Mouse (Mus musculus): Measurements from ENCODE around the gene Trmt2b.

DNA sequence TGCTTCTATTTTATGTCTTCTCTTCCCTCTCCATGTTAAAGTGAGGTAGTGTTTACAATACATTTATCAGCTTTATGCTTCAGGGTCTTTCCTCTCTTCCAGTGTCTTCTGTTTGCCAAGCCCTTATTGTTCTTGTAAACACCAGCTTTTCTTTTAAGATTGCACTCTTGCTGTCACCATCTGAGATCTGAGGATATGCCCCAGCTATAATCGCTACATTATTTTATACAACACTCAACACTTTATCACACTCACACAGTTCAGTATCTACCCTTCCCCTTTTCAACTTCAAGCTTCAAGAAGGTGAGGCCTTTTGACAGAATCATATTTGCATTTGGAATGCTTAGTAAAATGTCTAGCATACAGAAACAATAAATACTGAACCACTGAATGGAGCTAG, 26.5 kb upstream of the Trmt2b start:
- no peak for TF ChIP-seq CTCF (conservative IDR thresholded peaks at IDR 0.05; ENCODE audit: insufficient read depth, insufficient read length, low read depth, low read length)
- no peak for TF ChIP-seq POLR2A (IDR thresholded peaks at IDR 0.05; ENCODE audit: low read depth, low read length)

Data from kidney, adult 2 months (tissue).